Mouse (Mus musculus) heart, postnatal 36 days (tissue): ENCODE results near the gene D630036H23Rik. TPM values are rescaled to one million over a fixed set of nuclear protein-coding genes. Genes with fewer than 3 reads are reported as not detected.
"Not testable (repeated sequence)": the region's sequence is repeated elsewhere in the genome, so short reads cannot be mapped to it uniquely, and the experiment has no call there.

Source experiments
- DNase-seq, 2 experiments: peaks; one replicate each; pipeline ENCODE4 v3.0.0; 2021 to 2022
- intact Hi-C: fragments of 180-260 bp; cut with DNase I; formaldehyde crosslinking; loops from one replicate; pipeline ENCODE4 v1.15.1; 2025
- total RNA-seq, 2 experiments: library from RNA; stranded (reverse); gene quantifications; 2 replicates each; pipeline ENCODE4 v1.2.3; 2021

Gene D630036H23Rik
- total RNA-seq = under 1 TPM; 0.95 to 0.97 TPM

GRCm38 (mm10) chr12:36381441-36382340, at the start of gene D630036H23Rik, which contains the start of gene Ispd:
D630036H23Rik (minus strand) TSS chr12:36382181.
Ispd (plus strand) TSS chr12:36381450.
- intact Hi-C loops = loop anchor here (2.0 to 10.0 kb wide), 2 partner anchors 167 to 563 kb away; no protein-coding TSS in a partner anchor
- DNase-seq = peak; percentile 87 to 90

- no peak for DNase-seq
- intact Hi-C loops = no loop called here
Observed at GRCm38 (mm10) chr12:36426163-36427045, 44.4 kb upstream of the D630036H23Rik start.

- intact Hi-C loops = no loop called here
- DNase-seq = no peak
Observed at GRCm38 (mm10) chr12:36425258-36425657, 43.3 kb upstream of the D630036H23Rik start.

- intact Hi-C loops = no loop called here
Observed at GRCm38 (mm10) chr12:36423677-36424076, 41.7 kb upstream of the D630036H23Rik start.

GRCm38 (mm10) chr12:36395115-36395514, 13.1 kb upstream of the D630036H23Rik start:
- intact Hi-C loops = no loop called here
- no peak for DNase-seq

More at GRCm38 (mm10) chr12:36423677-36424076, 41.7 kb upstream of the D630036H23Rik start:
- DNase-seq = no peak

GRCm38 (mm10) chr12:36386991-36387390, 5.0 kb upstream of the D630036H23Rik start:
- intact Hi-C loops = loop anchor here (10.0 kb wide), 1 partner anchor 558 kb away; no protein-coding TSS in a partner anchor
- no peak for DNase-seq

- intact Hi-C loops = loop anchor here (10.0 kb wide), 1 partner anchor 559 kb away; no protein-coding TSS in a partner anchor
- no peak for DNase-seq
Observed at GRCm38 (mm10) chr12:36385386-36385785, 3.4 kb upstream of the D630036H23Rik start.

GRCm38 (mm10) chr12:36380806-36381205, 1.2 kb downstream of the D630036H23Rik start:
- peak in 1 of 2 experiments; percentile 4 for DNase-seq
- intact Hi-C loops = loop anchor here (2.0 to 10.0 kb wide), 2 partner anchors 166 to 564 kb away; no protein-coding TSS in a partner anchor

- intact Hi-C loops = loop anchor here (2.0 to 10.0 kb wide), 2 partner anchors 165 to 565 kb away; no protein-coding TSS in a partner anchor
- no peak for DNase-seq
Observed at GRCm38 (mm10) chr12:36380254-36380653, 1.7 kb downstream of the D630036H23Rik start.

GRCm38 (mm10) chr12:36376391-36376790, 5.6 kb downstream of the D630036H23Rik start:
- DNase-seq, intact Hi-C loops: not testable (repeated sequence)

- DNase-seq = no peak
- intact Hi-C loops = loop anchor here (2.0 kb wide), 1 partner anchor 159 kb away; no protein-coding TSS in a partner anchor
Observed at GRCm38 (mm10) chr12:36373237-36373998, 8.6 kb downstream of the D630036H23Rik start.

GRCm38 (mm10) chr12:36364013-36364412, 18.0 kb downstream of the D630036H23Rik start:
- intact Hi-C loops = no loop called here

GRCm38 (mm10) chr12:36360693-36361092, 21.3 kb downstream of the D630036H23Rik start:
- no peak for DNase-seq
- intact Hi-C loops = no loop called here

More at GRCm38 (mm10) chr12:36364013-36364412, 18.0 kb downstream of the D630036H23Rik start:
- no peak for DNase-seq

GRCm38 (mm10) chr12:36360064-36360463, 21.9 kb downstream of the D630036H23Rik start:
- no peak for DNase-seq
- intact Hi-C loops = no loop called here

- no peak for DNase-seq
- intact Hi-C loops = no loop called here
Observed at GRCm38 (mm10) chr12:36344131-36344530, 37.9 kb downstream of the D630036H23Rik start.

GRCm38 (mm10) chr12:36333837-36334281, 48.1 kb downstream of the D630036H23Rik start:
- intact Hi-C loops = no loop called here
- DNase-seq = no peak

- intact Hi-C loops = no loop called here
- DNase-seq = no peak
Observed at GRCm38 (mm10) chr12:36332676-36333075, 49.3 kb downstream of the D630036H23Rik start.
